In the genomic region with DNA sequence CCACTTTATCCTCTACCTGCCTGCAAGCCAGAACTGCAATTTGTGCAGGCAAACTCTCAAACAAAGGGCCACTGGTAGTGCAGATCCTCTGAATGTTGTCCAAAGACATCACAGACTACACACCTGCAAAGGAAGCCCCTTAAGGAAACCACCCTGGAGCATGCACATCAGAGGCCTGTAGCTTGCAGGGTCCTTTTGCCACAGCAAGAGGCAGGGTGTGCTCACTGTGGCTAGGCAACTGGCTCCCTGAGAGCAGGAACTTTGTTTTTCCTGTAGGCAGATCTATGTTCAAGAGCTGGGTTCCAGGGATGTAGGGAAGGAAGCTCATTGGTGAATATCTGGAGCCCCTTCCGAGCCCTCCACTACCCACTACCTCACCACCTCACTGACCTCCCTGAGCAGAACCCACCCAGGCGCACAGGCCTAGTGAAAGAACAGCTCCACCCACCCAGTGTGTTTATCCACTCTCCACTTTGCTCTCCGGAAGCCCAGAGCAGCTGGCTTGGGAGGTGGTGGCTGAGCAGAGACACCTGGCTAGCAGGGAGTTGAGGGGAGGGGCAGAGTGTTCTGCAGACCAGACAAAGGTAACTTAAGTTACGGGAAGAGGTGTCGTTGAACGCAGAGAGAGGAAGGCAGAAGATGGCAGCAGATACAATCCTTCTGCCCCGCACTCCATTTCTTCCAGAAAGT, we compare ENCODE assay signal across 9 mouse cellular contexts. TPM values are rescaled to one million over a fixed set of nuclear protein-coding genes. Genes with fewer than 3 reads are reported as not detected.
DNase-seq lines count a peak whose midpoint lies in the region; ATAC-seq and TF ChIP-seq lines count a peak whose summit lies in the region.
"Had no signal": no experiment of that assay in that cellular context is flagged by ENCODE, and none has a peak within 500 bp of the region (broad histone marks: within the 10 kb centered on the region; RNA-seq: fewer than 3 reads in every experiment).

No protein-coding gene starts in this region.

- H3K4me1 ChIP-seq in kidney, embryonic 16.5 days (ENCODE audit: insufficient read depth, low read length): peaks cover 67% of the 10 kb centered on the region
- peaks cover 4% of the 10 kb centered on the region; the same call in 1 of the 2 replicates for H3K4me1 ChIP-seq in kidney, adult 2 months (ENCODE audit: control insufficient read depth, insufficient read depth, low read length)
- peaks cover 90% of the 10 kb centered on the region for H3K4me1 ChIP-seq in hindbrain, embryonic 10.5 days (replicated peaks)

- H3K27me3 ChIP-seq in kidney, embryonic 16.5 days (ENCODE audit: insufficient read depth, low read length): peaks cover 20% of the 10 kb centered on the region
- H3K27me3 ChIP-seq in kidney, adult 2 months (replicated peaks; ENCODE audit: control insufficient read depth, insufficient read depth, low read length): no peaks in the 10 kb centered on the region
- H3K27me3 ChIP-seq in hindbrain, embryonic 10.5 days (ENCODE audit: insufficient read depth, poor library complexity, severe bottlenecking): peaks cover 54% of the 10 kb centered on the region

- H3K4me2 ChIP-seq in kidney, embryonic 16.5 days (replicated peaks; ENCODE audit: low read depth, low read length): peak overlapping the region; percentile 98

- H3K36me3 ChIP-seq in kidney, embryonic 16.5 days (ENCODE audit: insufficient read depth, low read length): no peaks in the 10 kb centered on the region
- H3K36me3 ChIP-seq in kidney, adult 2 months (ENCODE audit: control insufficient read depth, insufficient read depth, low read length): no peaks in the 10 kb centered on the region
- H3K36me3 ChIP-seq in hindbrain, embryonic 10.5 days: 0 out of 2 replicates have a peak, but pooled peaks cover 3% of the 10 kb centered on the region
- H3K36me3 ChIP-seq: limb, embryonic 15.5 days had no signal

- no peak for TF ChIP-seq POLR2A in kidney, adult 2 months (IDR thresholded peaks at IDR 0.05; ENCODE audit: low read depth, low read length)

- ATAC-seq in kidney, embryonic 16.5 days (ENCODE audit: low FRiP score, low TSS enrichment): no peak
- ATAC-seq in activated CD4-positive, CD25-positive, alpha-beta regulatory T cell, adult 4 months: no peak

- intact Hi-C loops in left cerebral cortex, postnatal 25 days (cut with DNase I): no loop called here

- WGBS in kidney, embryonic 16.5 days: 33% methylated on average over 7 of the region's 7 CpGs
- 64% methylated on average over 7 of the region's 7 CpGs for WGBS in kidney, adult 2 months
- WGBS in hindbrain, embryonic 10.5 days: 56% methylated on average over 7 of the region's 7 CpGs

- TF ChIP-seq CTCF in kidney, adult 2 months (conservative IDR thresholded peaks at IDR 0.05; ENCODE audit: insufficient read depth, insufficient read length, low read depth, low read length): no peak

- no peak overlapping the region for H3K27ac ChIP-seq in kidney, embryonic 16.5 days (ENCODE audit: low read length)
- H3K27ac ChIP-seq in kidney, adult 2 months (ENCODE audit: insufficient read depth, low read depth, low read length): no peak overlapping the region
- 0 out of 2 replicates have a peak overlapping the region, but pooled peaks have one; percentile 36 for H3K27ac ChIP-seq in hindbrain, embryonic 10.5 days
- H3K27ac ChIP-seq: limb, embryonic 15.5 days had no signal

- H3K4me3 ChIP-seq in kidney, embryonic 16.5 days (ENCODE audit: low read length): no peak overlapping the region
- H3K4me3 ChIP-seq in kidney, adult 2 months (ENCODE audit: insufficient read depth, low read depth, low read length): no peak overlapping the region
- peak overlapping the region; percentile 78 for H3K4me3 ChIP-seq in hindbrain, embryonic 10.5 days

- H3K9ac ChIP-seq in kidney, embryonic 16.5 days (replicated peaks; ENCODE audit: low read length): no peak overlapping the region

- DNase-seq in kidney, adult 2 months: no peak
- no peak for DNase-seq in hindbrain, embryonic 10.5 days (ENCODE audit: low spot score)
- peak; percentile 75 for DNase-seq in lung, postnatal 10 days
- DNase-seq in thymus, postnatal 10 days (ENCODE audit: low spot score in 2 of 2): peak; percentile 53 to 63
- no peak for DNase-seq in cerebellum, adult 11 months
- no peak for DNase-seq in left cerebral cortex, postnatal 25 days (ENCODE audit: low spot score in 2 of 2)

- no peaks in the 10 kb centered on the region for H3K9me3 ChIP-seq in kidney, embryonic 16.5 days (ENCODE audit: low read length)
- no peaks in the 10 kb centered on the region for H3K9me3 ChIP-seq in hindbrain, embryonic 10.5 days
- H3K9me3 ChIP-seq: limb, embryonic 15.5 days had no signal

RNA-seq across cellular contexts. Expression of gene Kcnh2, which starts 4.1 kb away (rescaled TPM):
- polyA plus RNA-seq in kidney, embryonic 16.5 days (2015; fragmentation: Nextera tagmentation; extraction: Ambion mirVana): 5.9 and 6.5 TPM in 2 replicates
- 3.1 and 5.5 TPM in 2 replicates for polyA plus RNA-seq in kidney, adult 2 months (2012; rRNA removed)
- 32.4 and 33.9 TPM in 2 replicates for polyA plus RNA-seq in hindbrain, embryonic 10.5 days (2016; fragmentation: Nextera tagmentation; extraction: Ambion mirVana)
- polyA plus RNA-seq in activated CD4-positive, CD25-positive, alpha-beta regulatory T cell, adult 4 months (2017; shearing (Covaris generic)): under 1 TPM; 0.16 to 0.24 TPM
- total RNA-seq in left cerebral cortex, postnatal 25 days (2021): 10 to 100 TPM; 22.5 to 30.1 TPM

RNA-seq across cellular contexts. Expression of gene Nos3, which starts 17.3 kb away (rescaled TPM):
- polyA plus RNA-seq in kidney, embryonic 16.5 days (2015; fragmentation: Nextera tagmentation; extraction: Ambion mirVana): 19.7 and 20.3 TPM in 2 replicates
- 11.4 and 12.4 TPM in 2 replicates for polyA plus RNA-seq in kidney, adult 2 months (2012; rRNA removed)
- polyA plus RNA-seq in hindbrain, embryonic 10.5 days (2016; fragmentation: Nextera tagmentation; extraction: Ambion mirVana): 8.3 and 9.7 TPM in 2 replicates
- under 1 TPM in 1 of 2 experiments, not detected in 1; 0.42 TPM for polyA plus RNA-seq in activated CD4-positive, CD25-positive, alpha-beta regulatory T cell, adult 4 months (2017; shearing (Covaris generic))
- 1 to 10 TPM; 8.0 to 9.5 TPM for total RNA-seq in left cerebral cortex, postnatal 25 days (2021)

RNA-seq across cellular contexts. Expression of gene Atg9b, which starts 44.6 kb away (rescaled TPM):
- polyA plus RNA-seq in kidney, embryonic 16.5 days (2015; fragmentation: Nextera tagmentation; extraction: Ambion mirVana): 1.0 and 1.7 TPM in 2 replicates
- polyA plus RNA-seq in kidney, adult 2 months (2012; rRNA removed): 0.76 and 0.89 TPM in 2 replicates
- polyA plus RNA-seq in hindbrain, embryonic 10.5 days (2016; fragmentation: Nextera tagmentation; extraction: Ambion mirVana): 0.21 and 0.75 TPM in 2 replicates
- 1 to 10 TPM; 2.2 to 2.9 TPM for polyA plus RNA-seq in activated CD4-positive, CD25-positive, alpha-beta regulatory T cell, adult 4 months (2017; shearing (Covaris generic))
- 1 to 10 TPM; 2.3 to 3.0 TPM for total RNA-seq in left cerebral cortex, postnatal 25 days (2021)

RNA-seq across cellular contexts. Expression of gene Abcb8, which starts 46.1 kb away (rescaled TPM):
- polyA plus RNA-seq in kidney, embryonic 16.5 days (2015; fragmentation: Nextera tagmentation; extraction: Ambion mirVana): 76.1 and 80.3 TPM in 2 replicates
- 112 and 117 TPM in 2 replicates for polyA plus RNA-seq in kidney, adult 2 months (2012; rRNA removed)
- 54.5 and 55.3 TPM in 2 replicates for polyA plus RNA-seq in hindbrain, embryonic 10.5 days (2016; fragmentation: Nextera tagmentation; extraction: Ambion mirVana)
- polyA plus RNA-seq in activated CD4-positive, CD25-positive, alpha-beta regulatory T cell, adult 4 months (2017; shearing (Covaris generic)): 10 to 100 TPM; 15.3 to 21.6 TPM
- total RNA-seq in left cerebral cortex, postnatal 25 days (2021): 10 to 100 TPM; 41.3 to 54.2 TPM

Comparison
In these comparisons a context has a peak if more than half of its experiments do, and no peak if none do; other contexts are left out.
1. DNase-seq: peak in lung, postnatal 10 days (single experiment) and thymus, postnatal 10 days (2 of 2); none in kidney, adult 2 months (single experiment), hindbrain, embryonic 10.5 days (single experiment), cerebellum, adult 11 months (single experiment) and left cerebral cortex, postnatal 25 days (0 of 2).